Mouse (Mus musculus) gonadal fat pad, adult 2 months (tissue): ENCODE measurements around the gene Sumo1. TPM values are rescaled to one million over a fixed set of nuclear protein-coding genes. Genes with fewer than 3 reads are reported as not detected.
A peak's percentile ranks its signal among the peaks of the same experiment; 100 is the strongest.

Experiments used
- DNase-seq: peaks from one replicate; pipeline ENCODE4 v3.0.0-alpha.2; 2012; ENCODE audit warnings: low read depth
- polyA plus RNA-seq: library from polyadenylated mRNA; depleted of rRNA; stranded (reverse); fragments of >200 nt; gene quantifications from 2 replicates; pipeline ENCODE4 v1.2.3, GENCODE M21; 2012

Gene Sumo1
- polyA plus RNA-seq, 1 experiment: 22.6 TPM

DNA sequence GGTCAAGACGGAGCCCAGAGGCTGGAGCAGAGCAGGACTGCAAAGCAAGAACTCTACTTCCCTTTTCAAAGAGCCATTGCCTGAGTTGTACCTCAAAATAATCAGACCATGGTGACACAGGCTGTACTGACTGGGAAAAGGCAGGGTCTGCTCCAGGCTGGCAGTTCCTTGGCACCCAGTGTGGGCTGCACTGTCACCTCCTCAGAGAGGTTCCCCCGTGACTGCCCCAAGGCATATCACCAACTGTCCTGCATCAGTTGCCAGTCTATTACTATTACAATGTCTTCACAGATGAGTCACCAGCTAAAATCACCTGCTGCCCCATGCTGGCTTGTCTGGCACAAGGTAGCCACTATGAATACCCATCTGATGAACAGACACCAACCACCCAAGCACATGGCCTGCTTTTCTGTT, 77.0 kb downstream of the Sumo1 start:
- no peak for DNase-seq

DNA sequence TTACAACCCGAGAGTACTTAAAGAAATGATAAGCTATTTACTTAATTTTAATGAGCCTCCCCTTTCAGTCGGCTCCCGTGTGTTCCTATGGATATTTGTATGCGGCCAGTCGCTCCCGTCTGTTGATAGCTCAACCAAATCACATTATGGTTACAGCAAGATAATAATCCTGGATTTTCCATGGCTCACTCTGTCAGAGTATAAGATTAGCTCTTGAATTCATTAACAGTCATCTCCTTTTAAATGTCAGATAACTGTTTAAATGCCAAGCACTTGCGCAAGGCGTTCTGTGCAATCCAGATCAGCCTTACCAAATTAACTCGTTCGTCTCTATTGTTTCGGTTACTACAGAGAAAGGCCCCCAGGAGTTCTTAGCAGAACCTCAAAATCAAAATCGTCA, 77.8 kb downstream of the Sumo1 start:
- no peak for DNase-seq

DNA sequence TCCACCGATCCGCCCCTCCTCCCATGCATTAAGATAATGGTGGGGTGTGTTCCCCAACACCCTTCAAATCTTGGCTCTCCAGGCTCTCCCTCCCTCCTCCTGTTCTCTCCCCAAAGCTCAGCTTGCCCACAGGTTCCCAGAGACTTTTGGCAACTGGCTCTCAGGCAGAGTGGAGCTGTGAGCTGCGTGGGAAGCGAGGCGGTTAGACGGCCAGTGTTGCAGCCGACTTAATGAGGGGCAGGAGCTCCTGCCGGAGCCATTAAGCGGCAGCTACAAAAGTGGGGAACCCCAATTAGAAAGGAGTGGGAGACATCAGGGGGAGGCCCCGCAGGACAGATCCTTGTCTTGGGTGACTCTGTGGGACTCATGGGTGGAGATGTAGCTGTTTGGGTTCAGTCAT, 78.3 kb downstream of the Sumo1 start:
- DNase-seq: no peak

DNA sequence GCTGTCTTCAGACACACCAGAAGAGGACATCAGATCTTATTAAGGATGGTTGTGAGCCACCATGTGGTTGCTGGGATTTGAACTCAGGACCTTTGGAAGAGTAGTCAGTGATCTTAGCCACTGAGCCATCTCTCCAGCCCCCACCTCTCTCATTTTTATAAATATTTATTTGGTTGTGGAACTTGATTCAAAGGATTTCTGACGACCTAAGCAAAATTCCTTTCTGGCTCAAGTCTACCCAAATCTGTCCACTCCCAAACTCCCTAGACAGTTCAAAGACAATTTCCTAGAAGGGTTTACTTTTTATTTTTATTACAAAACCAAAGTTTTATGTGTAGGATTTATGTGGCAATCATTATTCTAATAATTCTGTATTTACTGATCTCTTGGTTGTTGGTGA, 81.4 kb downstream of the Sumo1 start:
- no peak for DNase-seq

DNA sequence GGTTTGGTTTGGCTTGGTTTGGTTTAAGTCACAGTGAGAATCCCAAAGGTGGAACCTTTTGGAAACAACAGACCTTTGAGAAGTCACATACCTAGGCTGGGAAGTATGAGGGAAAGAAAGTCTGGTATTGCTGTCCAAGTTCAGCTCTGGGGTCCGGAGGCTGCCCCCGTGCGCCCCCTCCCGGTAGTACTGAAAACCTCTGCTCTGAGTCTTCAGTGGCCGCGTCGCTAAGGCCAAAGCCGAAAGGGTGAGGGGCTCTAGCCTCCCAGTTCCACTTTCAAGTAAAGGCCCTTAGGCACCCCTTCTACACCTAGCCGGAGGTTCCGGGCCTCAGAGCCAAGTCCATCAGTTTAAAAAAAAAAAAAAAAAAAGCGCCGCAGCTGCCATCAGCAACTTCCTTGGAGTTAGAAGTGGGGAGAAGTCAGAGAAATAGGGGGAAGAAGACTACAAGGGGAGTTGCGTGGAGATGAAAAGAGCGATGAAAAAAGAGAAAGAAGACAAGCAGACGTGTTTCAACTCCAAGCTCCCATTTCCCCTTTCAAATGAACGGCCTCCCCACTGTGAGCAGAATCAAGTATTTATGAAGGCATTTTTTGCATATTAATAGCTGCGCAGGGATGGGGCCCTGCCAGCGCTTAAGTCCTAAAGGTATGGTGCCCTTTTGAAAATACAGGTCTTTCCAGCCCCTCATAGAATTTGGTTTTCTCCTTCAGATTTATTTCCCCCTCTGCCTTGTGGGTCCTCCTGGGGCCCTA, 85.8 kb downstream of the Sumo1 start:
- no peak for DNase-seq

DNA sequence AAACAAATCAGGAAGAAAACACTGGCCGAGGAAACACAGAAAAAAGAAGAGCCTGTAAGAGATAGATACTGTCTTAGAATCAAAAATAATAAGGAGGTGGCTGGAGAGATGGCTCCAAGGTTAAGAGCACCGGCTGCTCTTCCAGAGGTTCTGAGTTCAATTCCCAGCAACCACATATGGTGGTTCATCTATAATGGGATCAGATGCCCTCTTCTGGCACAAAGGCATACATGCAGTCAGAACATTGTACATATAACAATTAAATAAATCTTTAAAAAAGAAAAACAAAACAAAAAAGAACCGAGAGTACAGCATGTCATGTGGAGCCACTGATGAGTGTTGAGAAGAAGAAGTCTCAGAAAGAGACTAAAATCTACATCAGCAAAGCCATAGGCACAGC, 89.8 kb downstream of the Sumo1 start:
- DNase-seq: no peak

DNA sequence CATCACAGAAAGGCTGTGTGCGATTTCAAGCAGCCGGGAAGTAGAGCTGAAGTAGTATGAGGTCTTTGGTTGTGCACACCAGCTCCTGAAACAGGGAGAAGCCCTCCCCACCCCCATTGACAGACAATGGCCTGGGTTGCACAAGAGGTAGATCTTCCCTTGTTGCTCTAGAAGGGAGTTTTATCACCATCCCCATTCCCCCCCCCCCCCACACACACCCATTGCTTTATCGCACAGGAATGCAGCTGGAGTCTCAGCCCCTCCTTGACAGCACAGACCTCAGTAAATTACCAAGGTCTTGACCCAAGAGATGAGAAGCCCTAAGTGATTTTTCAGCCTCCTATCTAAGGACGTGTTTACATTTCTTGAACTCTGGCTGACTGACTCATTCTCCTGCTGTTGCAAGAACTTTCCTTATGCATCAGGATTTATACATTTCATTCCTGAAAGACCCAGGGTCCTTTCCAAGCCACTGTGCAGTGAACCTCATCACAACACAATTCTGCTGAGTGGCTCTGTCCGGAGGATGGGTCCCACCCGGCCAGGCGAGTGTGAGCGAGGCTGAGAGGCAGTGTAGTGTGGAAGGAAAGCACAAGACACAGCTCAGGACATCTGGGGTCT, 90.4 kb downstream of the Sumo1 start:
- DNase-seq: no peak

DNA sequence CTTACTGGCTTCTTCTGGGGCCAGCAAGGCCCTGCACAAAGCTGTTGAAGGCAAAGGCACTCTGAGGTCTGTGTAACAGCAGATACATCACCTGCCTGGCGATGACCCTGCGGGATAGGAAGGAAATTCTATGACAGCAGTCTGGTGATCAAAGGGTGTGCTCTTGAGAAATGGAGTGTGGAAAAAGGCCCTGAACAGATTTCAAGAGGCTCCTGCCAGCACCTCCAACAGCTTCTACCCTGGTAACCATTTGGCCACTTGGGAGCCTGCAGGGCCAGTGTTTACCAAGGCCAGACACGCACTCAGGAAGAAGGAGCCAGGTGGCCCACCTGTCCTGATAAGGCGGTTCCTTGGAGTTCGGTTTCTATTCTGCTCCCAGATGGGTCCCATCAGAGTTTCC, 91.3 kb downstream of the Sumo1 start:
- no peak for DNase-seq

DNA sequence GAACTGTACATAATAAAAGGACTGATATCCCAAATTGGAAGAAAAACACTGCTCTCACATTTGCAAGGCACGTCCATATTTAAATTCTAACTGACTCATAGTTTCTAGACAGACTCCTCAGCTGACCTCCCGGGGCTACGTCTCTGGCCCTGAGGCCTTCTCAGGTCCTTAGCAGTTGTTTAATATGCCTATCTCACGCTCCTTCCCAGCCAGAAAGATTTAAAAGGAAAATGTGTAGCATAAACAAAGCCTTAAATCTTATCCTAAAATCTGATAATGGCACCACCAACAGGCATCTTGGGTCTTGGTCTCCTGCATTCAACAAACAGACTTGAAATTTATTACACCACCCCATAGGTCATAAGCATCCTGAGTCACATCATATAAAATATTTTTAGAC, 91.9 kb downstream of the Sumo1 start:
- DNase-seq: no peak

DNA sequence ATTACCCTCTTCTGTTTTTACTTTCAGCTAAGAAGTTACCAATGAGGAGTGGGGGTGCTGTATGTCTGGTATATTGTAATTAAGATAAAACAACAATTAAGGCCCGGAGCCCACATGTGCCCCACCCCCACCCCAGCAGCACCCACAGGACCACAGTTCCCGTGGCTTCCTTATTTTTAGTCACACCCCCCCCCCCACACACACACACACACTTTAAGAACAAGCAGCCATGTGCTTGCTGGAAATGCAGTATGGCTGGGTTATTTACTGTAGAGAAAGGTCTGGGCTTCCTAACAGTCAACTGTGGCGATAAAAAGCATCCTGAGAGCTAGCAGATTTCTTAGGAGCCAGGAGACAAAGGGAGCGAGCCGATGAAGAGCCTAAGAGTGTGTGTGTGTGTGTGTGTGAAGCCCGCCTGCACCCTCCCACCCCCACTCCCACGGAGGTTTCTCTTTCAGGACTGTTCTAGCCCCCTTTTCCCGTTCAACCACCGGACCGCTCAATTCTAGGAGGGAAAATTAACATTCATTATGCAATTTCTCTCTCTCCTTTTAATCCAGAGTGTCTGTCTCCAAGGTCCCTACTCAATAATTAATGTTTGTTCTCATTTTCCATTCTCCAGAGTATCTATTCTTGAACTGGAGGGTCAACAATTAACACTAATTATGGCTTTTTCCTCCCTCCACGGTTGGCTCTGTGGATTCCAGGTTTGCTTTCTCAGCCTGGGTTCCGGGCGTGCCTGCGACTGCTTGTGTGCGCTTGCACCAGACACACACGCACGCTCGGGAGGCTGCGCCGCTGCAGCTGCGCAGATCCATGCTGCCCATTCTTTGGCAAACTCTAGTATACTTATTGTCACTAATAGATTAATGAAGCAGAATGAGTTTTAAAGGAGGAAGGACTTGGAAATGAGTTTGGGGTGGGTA, 96.1 kb downstream of the Sumo1 start:
- DNase-seq: no peak

DNA sequence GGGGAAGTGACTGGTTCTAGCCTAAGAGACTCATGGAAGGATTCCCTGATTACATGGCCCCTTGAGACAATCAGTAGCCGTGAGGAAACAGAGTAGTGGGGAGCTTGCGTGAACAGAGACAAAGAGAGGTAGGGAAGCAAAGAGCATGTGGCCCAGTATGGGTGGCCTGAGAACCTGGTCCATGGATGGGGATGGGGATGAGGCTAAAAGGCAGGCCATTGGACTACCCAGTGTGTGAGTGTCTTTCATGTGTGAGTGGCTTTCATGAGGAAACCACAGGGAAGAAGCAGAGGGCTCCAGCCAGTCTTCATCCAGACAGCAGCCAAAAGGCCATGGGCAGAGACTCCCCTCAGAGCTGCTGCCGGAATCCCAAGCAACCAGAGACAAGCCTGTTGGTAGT, 96.8 kb downstream of the Sumo1 start:
- DNase-seq: no peak

DNA sequence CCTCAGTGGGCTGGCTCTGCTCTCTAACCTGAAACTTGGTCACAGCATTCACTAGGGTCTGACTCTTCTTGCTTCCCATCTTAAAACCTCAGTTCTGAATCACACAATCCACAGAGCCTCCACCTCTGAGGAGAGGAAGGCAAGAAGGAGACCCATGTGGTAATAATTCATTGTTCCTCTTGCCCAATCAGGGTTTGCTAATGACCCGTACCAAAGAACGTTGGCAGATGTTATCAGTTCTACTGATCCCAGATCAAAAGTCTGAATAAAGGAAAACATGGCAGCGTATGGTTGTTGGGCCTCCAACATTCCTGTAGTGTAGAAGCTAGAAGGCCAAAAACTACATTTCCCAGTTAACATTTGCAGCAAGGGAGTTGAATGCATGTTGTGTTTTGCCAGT, 99.1 kb downstream of the Sumo1 start:
- DNase-seq: no peak

DNA sequence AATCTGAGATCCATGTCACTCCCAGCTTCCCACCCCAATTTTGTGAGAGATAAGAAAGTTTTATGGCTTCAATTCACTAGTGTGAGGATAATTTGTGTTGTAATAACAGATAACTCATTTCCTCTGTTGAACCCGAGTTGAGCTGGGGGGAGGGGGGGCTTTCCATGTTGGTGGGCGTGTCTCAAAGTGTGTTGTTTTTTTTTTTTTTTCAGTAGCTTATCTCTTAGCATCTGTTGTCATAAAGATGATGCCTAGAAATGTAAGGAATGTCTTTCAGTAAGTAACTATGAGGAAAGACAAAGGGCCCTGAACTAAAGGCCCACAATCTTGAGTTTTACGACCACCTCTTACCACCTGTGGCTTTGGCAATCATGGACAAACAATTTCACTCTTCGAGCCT, 99.9 kb downstream of the Sumo1 start:
- no peak for DNase-seq

DNA sequence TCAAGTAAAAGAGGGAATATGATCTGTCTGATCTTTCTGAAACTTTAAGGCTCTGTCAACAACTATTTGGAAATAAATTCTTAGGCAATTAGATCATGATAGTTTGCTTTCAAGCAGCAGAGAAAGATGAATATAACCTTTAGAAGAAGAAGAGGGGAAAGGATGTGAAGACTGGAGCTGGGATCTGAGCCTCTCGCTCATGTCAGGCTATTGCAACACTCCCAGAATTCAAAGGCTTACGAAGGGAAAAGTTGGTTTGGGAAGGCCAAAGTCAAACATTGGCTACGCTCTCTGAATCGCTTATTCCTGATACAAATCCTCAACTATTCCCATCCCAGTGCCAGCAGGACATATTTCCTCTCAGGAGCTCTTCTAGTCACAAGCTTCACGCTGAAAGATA, 101.3 kb downstream of the Sumo1 start:
- DNase-seq: no peak

DNA sequence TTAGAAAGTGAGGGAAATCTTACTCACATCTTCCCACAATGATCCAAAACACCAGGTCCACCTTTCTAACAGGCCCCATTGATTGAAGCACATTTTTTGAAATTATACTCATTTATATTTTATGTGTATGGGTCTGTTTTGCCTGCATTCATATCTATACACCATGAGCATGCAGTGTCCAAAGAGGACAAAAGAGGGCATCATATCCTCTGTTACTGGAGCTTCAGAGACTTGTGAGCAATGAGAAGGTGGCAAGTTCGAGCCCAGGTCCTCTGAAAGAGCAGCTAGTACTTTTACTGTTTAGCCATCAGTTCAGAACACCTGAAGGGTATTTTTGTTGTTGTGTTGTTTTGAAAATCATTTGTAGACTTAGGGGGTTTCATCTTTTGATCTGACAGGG, 102.4 kb downstream of the Sumo1 start:
- no peak for DNase-seq

DNA sequence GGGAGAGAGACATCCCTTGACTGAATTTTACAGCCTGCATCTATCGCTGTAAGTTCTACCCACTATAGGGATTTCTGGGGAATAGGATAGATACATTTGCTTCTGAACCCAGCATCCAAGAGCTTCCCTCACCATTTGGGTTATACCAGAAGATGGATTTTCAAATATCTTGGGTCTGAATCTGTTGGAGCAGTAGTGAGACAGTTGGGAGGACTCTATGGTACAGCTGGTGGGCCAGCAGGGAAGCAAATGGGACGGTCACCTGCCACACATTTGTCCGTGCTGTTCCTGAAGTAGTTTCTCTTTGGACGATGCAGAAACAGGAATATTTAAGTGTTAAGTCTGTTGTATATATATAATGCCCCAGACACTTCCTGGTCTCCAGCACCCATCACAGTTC, 103.1 kb downstream of the Sumo1 start:
- DNase-seq: no peak

DNA sequence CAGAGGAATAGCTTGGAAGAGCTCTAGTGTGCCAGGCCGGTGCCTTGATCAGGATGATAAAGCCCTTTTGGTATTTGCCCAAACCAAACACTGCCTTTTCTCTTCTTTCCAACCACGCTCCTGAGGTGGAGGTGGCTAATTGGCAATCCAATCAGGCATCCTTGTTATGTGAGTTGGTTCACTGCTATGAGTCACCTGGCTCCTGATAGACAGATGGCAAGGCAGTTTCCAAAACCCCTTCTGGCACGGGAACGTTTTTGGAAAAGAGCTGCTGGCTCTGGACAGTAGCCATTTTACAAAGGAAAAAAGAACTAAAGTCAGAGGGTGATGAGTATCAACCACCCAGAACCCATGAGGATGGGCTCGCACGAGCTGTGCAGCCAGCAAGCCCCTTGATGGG, 103.7 kb downstream of the Sumo1 start:
- DNase-seq: peak; percentile 100

DNA sequence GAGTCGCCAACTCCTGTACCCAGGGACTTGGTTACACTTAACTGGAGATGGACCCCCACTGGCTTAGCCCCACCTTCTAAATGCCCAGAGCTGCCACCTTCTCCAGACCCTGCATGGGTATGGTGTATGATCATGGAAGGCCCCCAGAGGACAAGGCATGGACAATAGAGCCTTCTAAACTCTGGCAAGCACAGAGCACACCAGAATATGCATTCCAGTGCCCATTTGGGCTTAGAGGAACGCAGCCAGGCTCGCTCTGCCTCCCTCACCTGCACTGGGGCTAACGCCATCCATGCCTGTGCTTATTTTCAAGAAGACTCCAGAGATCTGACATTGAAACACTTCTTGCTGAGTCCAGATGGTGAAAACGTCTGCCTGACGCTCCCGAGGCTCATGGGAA, 104.4 kb downstream of the Sumo1 start:
- DNase-seq: no peak

DNA sequence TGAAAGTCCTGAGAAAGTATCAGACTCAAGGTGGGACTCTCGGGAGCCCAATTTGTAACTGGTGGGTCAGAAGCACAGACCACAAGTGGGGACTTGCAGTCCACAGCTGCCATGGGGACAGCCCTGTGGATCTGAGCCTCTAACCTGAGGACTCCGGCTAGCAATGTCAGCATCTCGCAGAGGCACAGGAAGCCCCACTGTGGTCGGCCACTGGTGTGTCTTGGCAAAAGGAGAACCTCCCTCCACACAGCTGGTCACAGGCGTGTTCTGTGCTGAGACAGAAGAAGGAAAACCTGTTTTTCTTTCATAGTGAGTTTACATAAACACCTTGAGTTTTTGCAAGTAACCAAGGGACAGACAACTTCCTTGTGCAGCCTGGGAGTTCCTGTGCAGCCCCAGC, 104.8 kb downstream of the Sumo1 start:
- DNase-seq: no peak

DNA sequence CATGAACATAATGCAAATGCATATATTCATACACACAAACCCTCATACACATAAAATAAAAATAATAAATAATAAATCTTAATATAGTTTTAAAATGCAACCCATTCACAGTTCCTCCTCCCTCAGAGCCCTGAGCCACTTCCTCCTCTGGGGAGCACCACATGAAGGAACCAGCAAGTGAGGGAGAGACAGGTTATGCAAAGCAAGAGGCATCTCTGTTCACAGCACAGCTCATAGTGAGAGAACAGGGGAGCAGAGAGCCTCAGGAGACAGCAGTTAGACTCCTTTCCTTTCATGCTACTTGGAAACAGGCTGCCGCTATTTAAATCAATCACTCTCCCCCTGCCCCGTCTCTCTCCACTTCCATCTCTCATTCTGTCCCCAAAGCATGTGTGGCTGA, 107.1 kb downstream of the Sumo1 start:
- no peak for DNase-seq

DNA sequence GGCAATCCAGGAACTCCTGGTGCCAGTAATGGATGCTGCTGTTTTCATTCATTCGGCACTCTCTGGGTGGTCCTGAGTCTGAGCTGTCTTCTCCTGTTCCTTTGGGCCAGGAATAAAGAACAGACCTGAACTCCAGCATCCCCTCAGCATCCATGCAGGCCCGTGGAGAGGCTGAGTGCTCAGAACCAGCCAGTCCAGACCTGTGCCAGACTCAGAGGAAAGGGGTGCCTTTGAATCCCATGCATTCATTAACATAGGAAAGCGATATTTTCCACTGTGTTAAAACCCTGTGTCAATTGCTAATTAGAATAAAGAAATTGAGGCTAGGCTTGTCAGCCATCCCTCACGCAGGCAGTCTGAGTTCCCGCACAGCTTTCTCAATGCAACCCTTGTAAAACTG, 116.9 kb downstream of the Sumo1 start:
- no peak for DNase-seq

DNA sequence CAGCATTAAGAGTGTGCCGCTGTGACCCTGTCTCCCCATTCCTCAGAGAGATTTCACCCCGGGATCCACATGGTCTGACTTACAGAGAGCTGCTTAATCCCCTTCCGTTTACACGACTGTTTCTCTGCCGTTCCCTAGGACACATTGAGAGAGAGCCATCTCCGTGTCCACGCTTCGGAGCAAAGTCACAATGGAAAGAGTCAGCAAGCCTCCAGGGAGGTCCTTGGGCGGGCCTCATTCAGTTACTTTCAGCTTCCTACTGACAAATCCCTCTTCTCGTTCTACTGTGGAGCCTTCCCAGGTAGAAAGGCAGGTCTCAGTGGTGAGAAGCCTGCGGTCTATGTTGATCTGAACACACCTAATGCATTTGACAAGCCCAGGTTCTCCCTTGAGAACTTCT, 119.6 kb downstream of the Sumo1 start:
- no peak for DNase-seq

DNA sequence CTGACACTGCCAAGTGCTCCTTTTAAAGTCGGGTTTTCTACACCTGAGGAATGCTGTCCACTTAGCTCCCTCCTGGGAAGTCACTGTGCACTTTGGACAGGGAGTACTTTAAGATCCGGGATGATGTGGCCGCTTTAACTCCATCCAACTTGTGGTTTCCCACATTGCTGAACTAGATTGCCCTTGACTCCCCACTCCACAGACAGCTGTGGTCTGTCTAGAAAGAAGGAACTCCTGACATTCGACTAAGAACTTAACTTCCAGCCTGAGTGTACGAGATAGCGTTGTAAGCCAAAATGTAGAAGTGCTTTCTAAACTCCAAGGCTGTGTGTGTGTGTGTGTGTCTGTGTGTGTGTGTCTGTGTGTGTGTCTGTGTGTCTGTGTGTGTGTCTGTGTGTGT, 120.4 kb downstream of the Sumo1 start:
- no peak for DNase-seq
